Comparison of ENCODE assay signal across 9 mouse cellular contexts in genomic region chr12:86402718-86403117, GRCm38 (mm10). TPM values are rescaled to one million over a fixed set of nuclear protein-coding genes. Genes with fewer than 3 reads are reported as not detected.
DNase-seq lines count a peak whose midpoint lies in the region; ATAC-seq lines count a peak whose summit lies in the region.
"Had no signal": no experiment of that assay in that cellular context is flagged by ENCODE, and none has a peak within 500 bp of the region (broad histone marks: within the 10 kb centered on the region; RNA-seq: fewer than 3 reads in every experiment).

No protein-coding gene starts in this region.

- intact Hi-C loops in left cerebral cortex, postnatal 14 days (cut with DNase I): loop anchor here (2.0 kb wide), 1 partner anchor 270 kb away; no protein-coding TSS in a partner anchor

- H3K36me3 ChIP-seq in intestine, embryonic 15.5 days: no peaks in the 10 kb centered on the region

- no peaks in the 10 kb centered on the region for H3K4me1 ChIP-seq in intestine, embryonic 15.5 days (replicated peaks)

- peak; percentile 41 for DNase-seq in T-cell, adult 2 months (ENCODE audit: low spot score)
- DNase-seq in cerebellum, postnatal 4 days (ENCODE audit: low spot score in 2 of 2): peak; percentile 61 to 82
- peak; percentile 51 for DNase-seq in gastrocnemius, postnatal 25 days
- DNase-seq in left cerebral cortex, postnatal 14 days (ENCODE audit: low spot score in 2 of 2): peak; percentile 40 to 80
- DNase-seq in right cerebral cortex, postnatal 36 days (ENCODE audit: low spot score in 2 of 2): peak; percentile 25 to 31
- DNase-seq in urinary bladder, postnatal 4 days (ENCODE audit: low spot score in 2 of 2): peak; percentile 57 to 84

- 0 out of 2 replicates have a peak overlapping the region, but pooled peaks have one; percentile 12 for H3K4me3 ChIP-seq in intestine, embryonic 15.5 days (replicated peaks)

- H3K9me3 ChIP-seq in intestine, embryonic 15.5 days: no peaks in the 10 kb centered on the region

- no peak overlapping the region for H3K27ac ChIP-seq in intestine, embryonic 15.5 days
- H3K27ac ChIP-seq: macrophage had no signal

- H3K4me2 ChIP-seq in intestine, embryonic 15.5 days (replicated peaks): peak overlapping the region; percentile 57

- 0 out of 2 replicates have a peak, but pooled peaks have one; percentile 34 for ATAC-seq in intestine, embryonic 15.5 days
- ATAC-seq in megakaryocyte-erythroid progenitor cell, adult 5-6 weeks (replicated peaks; ENCODE audit: low FRiP score, low TSS enrichment, poor library complexity, severe bottlenecking): peak; percentile 67; the same call in 1 of the 2 replicates

- H3K27me3 ChIP-seq in intestine, embryonic 15.5 days (replicated peaks): peaks cover 13% of the 10 kb centered on the region

- WGBS in intestine, embryonic 15.5 days: 6% methylated on average over 21 of the region's 21 CpGs

- H3K9ac ChIP-seq in intestine, embryonic 15.5 days: no peak overlapping the region

RNA-seq across cellular contexts. Expression of gene Esrrb, which starts 41.8 kb away (rescaled TPM):
- total RNA-seq in gastrocnemius, postnatal 25 days (2021): 1 to 10 TPM; 1.7 to 5.4 TPM
- 0.27 and 0.39 TPM in 2 replicates for polyA plus RNA-seq in intestine, embryonic 15.5 days (2015; fragmentation: Nextera tagmentation; extraction: Ambion mirVana)
- 1 to 10 TPM; 1.8 to 1.9 TPM for total RNA-seq in left cerebral cortex, postnatal 14 days (2021)
- not detected in 2 replicates for total RNA-seq in megakaryocyte-erythroid progenitor cell, adult 5-6 weeks (2014; fragmentation: Nextera tagmentation)
- total RNA-seq in megakaryocyte-erythroid progenitor cell, adult 5-6 weeks (2017): not detected in 2 replicates
- polyA plus RNA-seq: macrophage had no signal
